Mouse (Mus musculus): Measurements from ENCODE around the gene Plekha6. TPM values are rescaled to one million over a fixed set of nuclear protein-coding genes. Genes with fewer than 3 reads are reported as not detected.
A peak's percentile ranks its signal among the peaks of the same experiment; 100 is the strongest.

The Plekha6 gene
- total RNA-seq, 2 experiments from 2014 or later = 78.2 to 91.1 TPM

DNA sequence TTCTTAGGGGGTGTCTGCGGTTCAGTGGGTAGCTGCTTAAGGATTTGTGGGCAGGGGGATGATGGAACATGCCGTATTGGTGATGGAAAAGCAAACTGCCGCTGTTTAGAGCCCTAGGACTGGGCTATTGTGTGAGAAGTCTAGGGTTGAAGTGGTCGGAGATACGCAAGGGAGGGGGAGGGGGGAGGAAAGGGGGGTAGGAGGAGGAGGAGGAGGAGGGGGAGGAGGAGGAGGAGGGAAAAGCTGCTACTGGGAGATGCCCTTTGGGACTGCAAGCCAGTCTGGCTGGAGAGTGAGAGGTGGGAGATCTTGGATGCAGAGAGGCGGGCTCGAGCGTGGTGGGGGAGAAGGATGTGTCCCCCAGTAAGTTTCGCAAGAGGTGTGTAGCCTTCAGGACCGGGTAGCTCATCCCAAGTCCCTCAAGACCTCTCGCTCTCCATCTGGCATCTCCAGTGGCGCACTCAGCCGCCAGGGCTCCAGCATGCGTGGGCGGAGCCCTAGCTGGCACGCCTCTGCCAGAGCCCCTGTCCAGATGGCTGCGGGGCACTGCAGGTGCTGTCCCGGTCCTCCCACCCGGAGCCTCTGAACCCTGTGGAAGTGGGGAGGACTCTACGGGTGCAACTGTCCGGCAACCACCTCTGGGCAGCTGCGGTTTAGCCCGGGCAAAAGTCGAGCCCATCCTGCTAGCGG is 18.2 kb downstream of the Plekha6 start:
- peak; percentile 62 to 81 for DNase-seq (ENCODE audit: low spot score in 2 of 2)

DNA sequence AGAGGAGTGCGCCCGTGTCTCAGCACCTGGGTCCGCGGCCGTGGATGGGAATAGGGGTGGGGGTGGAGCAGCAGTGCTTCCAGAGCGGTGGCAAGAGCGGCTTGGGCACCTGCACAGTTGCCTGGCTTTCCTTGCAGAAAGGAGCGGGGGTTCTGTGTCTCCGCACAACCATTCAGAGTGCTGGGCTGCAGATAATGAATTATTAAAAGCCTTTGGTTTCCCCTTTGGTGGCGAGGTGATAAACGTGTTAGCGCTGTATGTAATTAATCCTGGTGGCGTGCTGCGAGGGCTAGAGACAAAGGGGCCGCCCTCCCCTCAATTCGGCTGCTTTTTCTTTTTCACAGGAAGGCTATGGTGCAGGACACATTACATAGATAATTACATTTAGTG is 18.7 kb downstream of the Plekha6 start:
- DNase-seq (ENCODE audit: low spot score in 2 of 2) = no peak

DNA sequence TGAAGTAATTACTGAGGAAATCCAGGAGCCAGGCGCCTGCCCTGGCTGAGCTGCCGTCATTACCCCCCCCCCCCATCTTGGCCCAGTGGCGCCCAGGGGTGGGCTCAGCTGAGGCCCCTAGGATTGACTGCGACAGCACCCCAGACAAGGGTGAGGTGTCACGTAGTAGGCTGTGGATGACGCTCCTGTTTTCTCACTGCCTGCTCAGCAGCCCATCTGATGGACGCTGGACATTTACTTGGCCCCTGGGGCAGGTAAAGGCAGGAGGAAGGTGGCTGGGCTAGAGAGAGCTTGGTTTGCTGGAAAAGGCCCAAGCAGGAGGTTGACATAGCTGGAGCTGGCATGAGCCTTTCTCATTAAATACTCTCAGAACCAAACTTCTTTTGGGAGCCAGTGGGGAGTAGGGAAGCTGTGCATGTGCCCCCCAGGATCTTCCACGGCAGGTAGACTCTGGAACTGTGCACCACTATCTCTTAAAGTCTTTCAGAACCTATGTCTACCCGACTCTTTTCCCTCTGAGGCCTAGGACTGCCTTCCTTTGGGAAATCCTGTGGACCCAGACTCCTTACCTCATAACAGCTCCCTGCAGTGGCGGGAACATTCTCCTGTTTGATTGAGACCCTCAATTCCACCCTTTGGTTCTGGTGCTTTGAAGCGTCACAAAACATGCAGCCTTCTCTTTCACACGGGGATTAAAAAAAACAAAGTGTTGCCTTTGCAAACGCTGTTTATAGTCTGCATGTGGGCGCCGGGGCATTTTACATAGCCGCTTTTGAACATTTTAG is 19.3 kb downstream of the Plekha6 start:
- DNase-seq (ENCODE audit: low spot score in 2 of 2) = no peak

DNA sequence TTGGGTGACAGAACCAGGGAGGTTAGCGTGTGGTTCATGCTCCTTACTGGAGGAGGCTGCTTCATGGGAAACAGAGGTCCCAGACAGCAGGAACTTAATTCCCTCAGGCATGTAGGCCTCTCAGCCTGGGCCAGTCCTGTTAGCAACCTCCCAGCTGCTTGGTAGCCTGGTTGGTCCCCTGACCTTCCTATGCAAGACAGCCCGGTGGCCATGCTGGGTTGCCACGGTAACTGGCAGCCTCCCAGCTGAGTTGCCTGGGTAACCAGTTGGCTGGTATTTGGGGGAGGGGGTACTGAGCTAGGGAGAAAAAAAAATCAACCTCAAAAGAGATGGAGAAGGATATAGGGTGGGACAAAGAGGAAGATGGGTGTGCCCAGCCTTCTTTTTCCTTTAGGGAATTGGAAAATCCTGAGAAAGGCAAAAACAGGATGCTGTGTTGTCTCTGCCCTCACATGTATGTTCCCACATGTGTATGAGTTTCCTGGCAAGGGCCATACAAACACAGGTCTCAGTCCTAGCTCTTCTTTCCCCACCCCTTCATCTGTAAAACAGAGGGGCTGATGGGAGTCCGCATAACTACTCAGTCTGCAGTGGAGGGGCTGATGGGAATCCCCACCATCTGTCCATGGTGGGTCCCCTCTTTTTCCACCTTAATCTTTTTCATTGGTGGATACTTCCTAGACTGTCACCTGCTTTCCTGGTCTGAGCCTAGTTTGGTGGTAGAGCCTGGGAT is 24.1 kb downstream of the Plekha6 start:
- DNase-seq (ENCODE audit: low spot score in 2 of 2) = no peak

DNA sequence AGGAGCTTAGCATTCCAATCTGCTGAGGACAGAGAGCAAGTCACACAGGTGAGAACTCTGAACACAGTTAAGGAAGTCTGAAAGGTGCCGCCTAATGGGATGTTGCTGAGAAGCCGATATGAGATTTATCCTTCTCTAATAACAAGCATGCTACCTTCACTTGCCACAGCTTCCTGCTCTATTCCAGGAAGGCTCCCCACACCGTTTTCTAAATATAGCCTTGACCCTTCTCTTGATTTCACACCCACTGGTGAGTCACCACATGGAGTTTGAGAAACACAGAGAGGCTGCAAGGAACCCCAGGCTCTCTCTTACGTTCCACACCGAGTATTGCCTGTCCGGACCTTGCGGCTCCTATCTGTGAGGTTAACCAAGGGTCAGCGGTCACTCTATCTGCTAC is 24.7 kb downstream of the Plekha6 start:
- no peak for DNase-seq (ENCODE audit: low spot score in 2 of 2)

DNA sequence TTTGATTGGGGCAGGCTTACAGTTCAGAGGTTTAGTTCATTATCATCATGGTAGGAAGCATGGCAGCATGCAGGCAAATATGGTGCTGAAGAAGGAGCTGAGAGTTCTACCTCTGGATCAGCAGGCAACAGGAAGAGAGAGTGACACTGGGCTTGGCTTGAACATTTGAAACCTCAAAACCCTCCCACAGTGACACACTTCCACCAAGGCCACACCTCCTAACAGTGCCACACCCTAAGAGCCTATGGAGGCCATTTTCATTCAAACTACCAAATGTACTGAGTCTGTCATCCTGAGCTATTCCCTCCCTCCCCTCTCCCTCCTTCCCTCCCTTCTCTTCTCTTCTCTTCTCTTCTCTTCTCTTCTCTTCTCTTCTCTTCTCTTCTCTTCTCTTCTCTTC is 25.5 kb downstream of the Plekha6 start:
- no peak for DNase-seq (ENCODE audit: low spot score in 2 of 2)

DNA sequence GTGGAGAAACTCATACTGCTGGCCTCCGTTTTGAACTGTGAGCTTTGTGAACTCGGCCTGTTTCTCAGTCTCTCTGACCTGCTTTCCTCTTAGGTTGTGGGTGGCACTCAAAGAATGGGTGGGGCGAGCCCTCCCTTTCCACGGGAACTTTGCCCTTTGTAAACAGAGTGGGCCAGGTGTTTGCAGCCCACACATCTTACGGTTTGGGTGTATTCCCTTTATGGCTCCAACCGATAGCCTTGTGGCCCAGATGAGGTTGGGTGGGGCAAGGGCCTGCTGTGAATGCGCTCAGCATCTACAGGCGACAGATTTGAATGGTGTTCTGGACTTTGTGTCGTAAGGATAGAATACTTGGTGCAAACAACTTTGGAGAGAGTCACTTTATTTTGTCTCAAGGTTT is 26.5 kb downstream of the Plekha6 start:
- no peak for DNase-seq (ENCODE audit: low spot score in 2 of 2)

DNA sequence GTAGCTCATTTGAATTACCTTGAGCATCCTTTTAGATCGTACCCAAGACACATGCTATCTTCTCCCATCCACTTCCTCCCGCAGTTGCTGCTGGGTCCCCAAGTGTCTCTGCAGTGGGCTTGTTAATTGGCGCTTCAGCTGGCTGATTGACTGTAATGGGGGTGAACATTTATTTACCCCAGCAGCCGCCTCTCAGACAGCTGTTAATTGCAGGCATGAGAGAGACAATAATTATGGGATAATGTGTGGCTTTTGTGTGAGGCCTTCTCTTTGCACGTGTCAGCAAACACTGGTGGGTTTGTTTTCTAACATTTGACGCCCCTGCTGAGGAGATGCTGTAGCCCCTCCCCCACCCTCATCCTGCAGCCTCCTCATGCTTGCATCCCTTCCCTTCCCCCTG is 32.2 kb downstream of the Plekha6 start:
- no peak for DNase-seq (ENCODE audit: low spot score in 2 of 2)

DNA sequence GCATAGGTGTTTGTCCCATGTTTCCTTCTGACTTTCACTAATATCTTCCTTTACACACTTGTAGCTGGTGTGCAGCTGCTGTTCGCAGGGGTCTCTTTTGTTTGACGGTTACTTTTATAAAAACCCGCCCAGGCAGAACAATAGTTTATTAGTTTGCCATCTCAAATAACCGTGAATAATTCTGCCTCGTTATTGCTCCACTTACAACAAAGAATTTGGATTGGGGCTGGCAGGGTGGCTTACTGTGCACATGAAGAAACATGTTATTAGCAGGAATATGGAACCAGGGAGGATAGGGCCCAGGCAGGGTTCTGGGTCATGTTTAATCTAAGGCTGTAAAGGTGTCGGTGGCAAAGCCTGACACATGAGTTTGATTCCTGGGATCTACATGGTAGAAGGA is 33.3 kb downstream of the Plekha6 start:
- DNase-seq (ENCODE audit: low spot score in 2 of 2) = no peak

DNA sequence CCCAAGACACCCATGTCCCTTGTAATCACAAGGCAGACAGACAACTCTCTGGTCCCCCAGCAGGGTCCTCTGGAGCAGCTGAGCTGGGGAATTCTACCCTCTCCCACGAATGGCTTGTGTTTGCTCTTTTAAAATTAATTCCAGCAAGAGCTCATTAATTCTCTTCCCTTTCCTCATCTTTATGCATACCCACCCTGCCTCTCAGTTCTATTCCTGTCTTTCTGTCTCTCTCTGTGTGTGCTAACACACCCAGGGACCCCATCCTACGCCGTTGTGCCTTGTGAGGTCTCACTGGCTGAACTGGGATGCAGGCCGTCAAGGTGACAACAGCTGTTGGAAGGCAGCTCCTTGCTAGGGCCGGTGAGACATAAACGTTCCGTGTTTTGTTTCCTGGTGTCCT is 35.7 kb downstream of the Plekha6 start:
- DNase-seq (ENCODE audit: low spot score in 2 of 2) = no peak

DNA sequence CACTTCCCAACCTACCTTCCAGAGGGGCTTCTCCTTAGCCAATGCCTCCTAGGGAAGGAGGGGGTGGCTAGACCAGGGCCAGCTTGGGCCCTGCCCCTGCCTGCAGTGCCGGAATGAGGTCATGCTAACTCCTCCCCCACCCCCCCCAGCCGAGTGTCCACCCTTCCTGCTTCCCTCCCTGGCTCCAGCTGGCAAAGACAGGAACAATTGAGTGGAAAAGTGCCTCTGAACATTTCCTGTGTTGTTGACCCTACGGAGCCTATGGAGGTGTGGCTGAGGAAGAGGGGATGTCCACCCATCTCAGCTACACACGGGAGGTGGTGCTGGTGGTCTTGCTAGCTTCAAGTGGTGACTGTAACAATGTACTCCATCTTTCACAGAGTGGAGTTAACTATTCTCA is 37.5 kb downstream of the Plekha6 start:
- no peak for DNase-seq (ENCODE audit: low spot score in 2 of 2)

DNA sequence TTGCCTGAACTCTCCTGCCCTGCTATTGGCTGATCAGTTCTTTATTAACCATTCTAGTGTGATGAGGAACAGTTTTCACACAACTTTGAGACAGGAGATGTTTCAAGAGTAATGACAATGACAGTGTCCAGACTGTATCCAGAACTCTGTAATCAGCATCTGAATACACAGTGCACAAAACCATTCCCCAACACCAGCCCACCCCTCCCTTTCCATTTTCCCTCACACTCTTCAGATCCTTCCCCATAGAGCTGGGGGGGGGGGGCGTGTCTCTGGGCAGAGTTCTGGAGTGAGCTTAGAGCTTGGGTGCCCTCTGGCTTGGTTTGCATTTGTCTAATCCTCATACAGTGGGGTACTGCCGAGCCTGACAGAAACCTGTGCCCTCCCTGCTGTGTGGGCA is 39.7 kb downstream of the Plekha6 start:
- DNase-seq (ENCODE audit: low spot score in 2 of 2) = no peak

DNA sequence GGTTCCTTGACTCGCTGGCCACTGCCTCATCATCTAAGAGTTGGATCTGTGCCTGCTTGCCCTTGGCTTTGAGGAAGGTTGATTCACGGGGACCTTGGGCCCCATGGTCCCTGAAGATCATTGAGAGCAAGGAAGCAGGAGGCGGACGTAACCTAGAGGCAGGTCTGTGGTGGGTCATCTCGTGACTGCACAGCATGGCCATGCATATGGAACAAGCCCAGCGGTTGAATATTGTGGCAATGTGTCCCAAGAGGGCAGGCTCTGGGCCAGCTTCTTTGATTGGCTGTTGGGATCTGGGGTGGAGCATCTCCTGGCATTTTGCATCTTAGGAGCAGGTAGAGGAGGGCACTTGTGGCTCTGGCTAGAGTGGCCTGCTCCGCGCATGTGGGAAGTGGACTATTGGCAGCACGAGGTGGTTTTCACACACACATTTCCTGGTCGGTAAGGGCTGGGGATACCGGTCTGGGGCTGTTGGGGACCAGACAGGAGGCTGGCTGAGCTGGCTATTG is 40.4 kb downstream of the Plekha6 start:
- DNase-seq (ENCODE audit: low spot score in 2 of 2) = no peak

DNA sequence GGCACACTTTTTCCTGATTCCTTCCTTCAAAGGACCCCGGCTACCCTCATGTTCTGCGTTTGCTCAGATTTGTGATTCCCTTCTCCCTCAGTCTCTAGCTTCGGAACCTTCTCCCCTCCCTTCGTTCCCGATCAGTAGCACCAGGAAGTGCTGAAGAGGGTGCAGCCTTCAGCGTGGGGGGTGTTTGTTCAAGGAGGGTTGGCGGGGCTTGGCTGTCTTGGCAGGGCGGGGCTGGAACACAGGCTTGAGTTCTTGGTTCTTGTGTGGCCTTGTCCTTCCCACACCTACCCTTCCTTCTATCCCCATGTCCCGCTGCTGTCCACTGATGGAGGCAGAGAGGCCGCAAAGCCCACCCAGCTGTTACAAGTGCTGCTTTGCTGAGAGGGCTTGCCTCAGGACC is 41.0 kb downstream of the Plekha6 start:
- DNase-seq (ENCODE audit: low spot score in 2 of 2) = no peak

DNA sequence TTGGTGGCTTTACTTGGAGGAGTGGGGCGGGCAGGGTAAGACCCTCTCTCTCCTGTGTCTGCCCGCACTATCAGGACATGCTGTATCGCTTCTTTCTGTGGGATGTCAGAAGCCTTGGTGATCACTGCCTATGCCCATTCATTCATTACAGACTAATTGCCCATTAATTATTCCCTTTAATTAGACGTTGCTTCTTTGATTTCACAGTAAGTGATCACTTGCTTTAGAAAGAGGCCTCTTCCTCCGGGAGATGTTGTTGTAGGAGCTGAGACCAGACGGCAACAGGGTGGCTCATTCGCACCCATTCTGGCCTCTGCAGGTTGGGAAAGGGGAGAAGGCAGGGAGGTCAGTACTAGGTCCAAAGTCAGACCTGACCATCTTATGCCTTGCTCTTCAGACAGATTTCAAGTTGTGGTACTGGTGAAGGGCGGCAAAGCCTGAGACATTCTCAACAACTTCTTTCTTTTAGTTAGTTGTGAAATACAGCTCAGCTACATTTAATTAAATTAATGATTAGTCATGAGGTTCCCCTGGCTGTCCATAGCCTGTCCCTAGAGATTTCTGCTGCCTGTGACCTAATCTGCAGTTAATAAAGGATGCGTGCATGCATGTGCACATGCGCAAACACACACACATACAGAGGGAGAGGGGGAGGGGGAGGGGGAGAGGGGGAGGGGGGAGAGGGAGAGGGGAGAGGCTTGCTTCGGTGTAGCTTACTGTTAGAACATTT is 44.2 kb downstream of the Plekha6 start:
- no peak for DNase-seq (ENCODE audit: low spot score in 2 of 2)

DNA sequence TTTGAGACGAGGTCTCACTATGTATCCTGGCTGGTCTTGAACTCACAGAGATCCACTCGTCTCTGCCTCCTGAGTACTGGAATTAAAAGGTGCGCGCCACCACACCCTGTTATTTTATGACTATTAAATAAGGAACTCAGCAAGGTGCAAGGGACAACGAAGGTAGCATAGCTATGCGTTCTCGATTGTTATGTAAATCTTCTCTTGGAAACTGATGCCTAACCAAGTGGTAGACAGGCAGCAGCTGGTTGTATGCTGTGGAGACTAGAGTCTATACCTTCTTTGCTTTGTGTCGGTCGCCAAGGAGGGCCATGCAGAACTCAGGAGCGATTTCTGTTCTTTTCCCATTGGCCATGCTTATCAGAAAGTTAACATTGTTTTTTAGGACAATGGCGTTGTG is 45.0 kb downstream of the Plekha6 start:
- DNase-seq (ENCODE audit: low spot score in 2 of 2) = no peak

DNA sequence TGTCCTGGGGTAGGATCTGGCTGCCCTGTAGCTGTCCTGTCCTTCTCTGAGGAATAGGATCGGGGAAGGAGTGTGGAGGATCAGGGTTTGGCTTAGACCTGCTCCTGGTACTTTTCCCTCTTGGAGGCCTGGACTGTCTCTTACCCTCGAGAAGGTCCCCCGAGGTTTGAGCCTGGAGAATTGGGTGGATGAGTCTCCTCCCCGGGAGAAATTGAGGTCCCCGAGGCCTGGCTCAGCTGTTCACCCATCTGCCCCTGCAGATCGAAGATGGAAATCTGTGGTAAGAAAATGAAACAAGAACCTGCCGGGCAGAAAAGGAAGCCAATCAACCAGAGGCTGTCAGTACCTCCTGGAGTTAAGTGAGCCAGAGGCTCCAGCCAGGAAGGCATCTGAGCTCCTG is 45.5 kb downstream of the Plekha6 start:
- no peak for DNase-seq (ENCODE audit: low spot score in 2 of 2)

DNA sequence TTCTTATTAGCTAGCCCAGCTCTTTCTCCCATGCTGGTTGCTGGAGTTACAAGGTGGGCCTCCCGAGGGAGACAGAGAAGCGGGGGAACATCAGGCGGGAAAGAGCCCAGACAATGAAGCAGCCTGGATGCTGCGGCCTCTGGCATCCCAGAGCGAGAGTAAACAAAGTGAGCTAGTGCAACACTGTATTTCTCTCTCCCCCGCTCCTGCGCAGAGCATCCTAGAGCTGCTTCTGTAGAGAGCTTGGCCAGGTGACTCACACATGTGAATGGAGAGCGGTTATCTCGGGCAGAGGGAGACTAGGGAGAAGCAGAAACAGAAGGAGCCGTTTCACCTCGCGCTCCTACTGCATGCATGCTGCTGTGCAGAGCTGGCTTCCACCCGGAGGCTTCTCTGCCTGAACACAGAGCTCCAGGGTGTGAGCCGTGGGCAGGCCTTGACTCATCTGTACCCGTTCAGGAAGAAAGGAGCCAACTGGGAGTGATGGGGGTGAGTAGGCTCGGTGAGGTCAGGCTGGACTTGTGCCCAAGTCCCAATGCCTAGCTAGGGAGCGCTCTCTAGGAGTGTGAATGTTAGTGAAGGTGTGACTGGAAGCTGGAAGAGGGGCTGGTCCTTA is 46.0 kb downstream of the Plekha6 start:
- peak; percentile 70 to 80 for DNase-seq (ENCODE audit: low spot score in 2 of 2)

DNA sequence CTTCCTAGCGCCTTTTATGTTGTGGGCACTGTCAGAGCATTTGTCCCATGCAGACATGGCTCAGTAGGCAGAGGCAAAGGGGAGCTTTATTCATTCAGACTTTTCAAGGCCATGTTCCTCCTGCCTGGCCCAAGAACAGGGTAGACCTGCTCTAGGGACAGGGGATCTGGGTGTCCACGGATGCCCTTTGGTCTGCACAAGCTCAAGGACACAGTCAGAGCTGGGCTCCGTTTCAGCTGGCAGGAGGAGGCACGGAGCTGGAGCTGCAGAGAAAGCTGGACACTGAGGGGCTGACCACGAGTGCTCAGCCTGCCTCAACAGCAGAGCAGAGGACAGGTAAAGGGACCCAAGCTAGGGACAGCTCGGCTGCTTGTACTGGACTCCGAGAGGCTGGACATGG is 46.8 kb downstream of the Plekha6 start:
- DNase-seq (ENCODE audit: low spot score in 2 of 2) = no peak

DNA sequence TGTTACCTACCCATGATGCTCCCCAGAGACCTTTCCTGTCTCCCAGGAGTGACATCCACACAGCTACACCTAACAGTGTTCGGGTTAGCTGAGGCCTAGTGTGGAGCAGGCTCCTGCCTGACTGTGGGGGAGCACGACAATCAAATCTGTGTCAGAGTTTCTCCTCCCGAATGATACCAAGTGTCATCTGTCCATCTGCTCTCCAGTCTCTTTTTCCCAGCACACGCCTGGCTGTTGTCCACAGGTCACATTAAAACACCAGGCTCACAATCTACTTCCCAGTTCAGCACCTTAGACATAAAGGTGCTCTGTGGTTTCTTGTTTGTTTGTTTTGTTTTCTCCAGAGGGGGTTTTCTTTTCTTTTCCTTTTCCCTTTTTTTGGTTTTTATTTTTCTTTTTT is 48.3 kb downstream of the Plekha6 start:
- no peak for DNase-seq (ENCODE audit: low spot score in 2 of 2)

DNA sequence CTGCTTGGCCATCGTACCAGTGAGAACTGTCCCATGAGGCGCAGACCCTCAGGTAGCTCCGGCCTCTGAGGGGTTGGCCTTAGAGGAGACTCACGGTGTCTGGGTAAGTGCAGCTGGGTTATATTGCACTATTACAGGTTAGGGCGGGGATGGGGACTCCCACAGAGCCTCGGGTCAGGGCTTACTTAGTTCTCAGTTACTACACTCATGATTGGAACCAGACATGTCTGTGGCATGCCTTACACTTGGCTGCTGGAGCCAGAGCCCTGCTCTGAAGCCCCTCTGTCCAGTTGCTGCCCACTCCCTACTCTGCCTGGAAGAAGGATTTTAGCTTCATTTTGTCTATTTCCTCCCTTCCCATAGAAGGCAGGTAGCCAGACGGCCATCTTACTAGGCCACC is 49.1 kb downstream of the Plekha6 start:
- DNase-seq (ENCODE audit: low spot score in 2 of 2) = no peak
